Mouse (Mus musculus) liver (tissue): ENCODE measurements around the gene Dnah11.
"Not testable (repeated sequence)": the region's sequence is repeated elsewhere in the genome, so short reads cannot be mapped to it uniquely, and the experiment has no call there.

ENCODE experiments used
- DNase-seq: peaks from one replicate; pipeline ENCODE4 v3.0.0-alpha.2; 2020; ENCODE audit warnings: mixed read lengths

Gene Dnah11

DNA sequence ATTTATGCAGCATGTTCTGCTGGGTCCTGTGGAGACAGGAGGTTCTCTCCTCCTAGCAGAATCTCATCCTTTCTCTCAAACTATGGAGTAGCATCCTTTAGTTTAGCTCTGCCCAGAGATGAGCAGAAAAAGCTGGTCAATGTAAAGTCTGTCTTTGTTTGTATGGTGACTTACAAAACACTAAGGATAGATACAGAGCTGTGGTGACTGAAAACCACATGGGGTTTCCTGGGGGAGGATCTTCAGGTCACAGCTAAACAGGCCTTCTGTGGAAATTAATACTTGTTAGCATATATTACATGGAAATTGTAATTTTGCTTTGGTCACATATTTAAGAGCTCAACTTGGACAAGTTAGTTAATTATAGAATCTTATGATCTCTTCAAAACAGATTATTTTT is 239.6 kb downstream of the Dnah11 start:
- no peak for DNase-seq

DNA sequence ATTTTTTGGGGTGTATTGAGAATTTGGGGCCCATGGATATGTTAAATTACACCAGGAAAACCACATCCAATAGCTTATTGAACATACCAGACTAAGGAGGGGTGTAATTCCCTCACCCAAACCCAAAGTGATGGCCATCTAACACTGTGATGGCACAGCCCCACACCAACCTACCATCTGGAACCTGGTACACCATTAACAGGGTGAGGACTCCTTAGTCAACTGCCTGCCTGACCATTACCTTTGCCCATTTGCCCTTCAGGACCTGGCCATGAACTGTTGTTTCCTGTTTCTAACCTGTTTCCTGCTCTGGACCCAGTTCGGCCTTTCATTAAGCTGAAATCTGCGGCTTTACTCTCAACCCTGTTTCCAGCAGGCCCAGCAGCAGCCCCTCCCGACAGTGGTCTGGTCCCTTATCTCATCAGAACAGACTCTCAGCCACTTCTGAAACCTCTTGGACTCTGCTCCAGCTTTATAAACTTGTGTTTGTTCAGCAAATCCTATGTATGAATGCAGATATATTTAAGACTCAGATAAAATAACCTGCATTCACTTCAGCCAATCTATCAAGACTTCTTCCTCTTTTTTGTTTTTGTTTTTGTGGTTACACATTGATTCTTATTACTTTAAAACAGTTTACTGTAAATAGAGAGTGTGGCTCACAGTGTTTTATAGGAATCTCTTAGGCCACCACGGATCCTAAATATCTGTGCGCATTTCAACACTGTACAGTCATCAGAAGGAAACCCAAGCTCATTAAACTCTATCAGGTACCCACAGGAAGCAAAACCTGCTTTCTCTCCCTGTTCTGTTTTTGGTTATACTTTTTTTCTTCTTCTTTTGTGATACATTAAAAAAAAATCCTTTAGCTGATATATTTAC is 251.8 kb downstream of the Dnah11 start:
- DNase-seq = peak; percentile 21

DNA sequence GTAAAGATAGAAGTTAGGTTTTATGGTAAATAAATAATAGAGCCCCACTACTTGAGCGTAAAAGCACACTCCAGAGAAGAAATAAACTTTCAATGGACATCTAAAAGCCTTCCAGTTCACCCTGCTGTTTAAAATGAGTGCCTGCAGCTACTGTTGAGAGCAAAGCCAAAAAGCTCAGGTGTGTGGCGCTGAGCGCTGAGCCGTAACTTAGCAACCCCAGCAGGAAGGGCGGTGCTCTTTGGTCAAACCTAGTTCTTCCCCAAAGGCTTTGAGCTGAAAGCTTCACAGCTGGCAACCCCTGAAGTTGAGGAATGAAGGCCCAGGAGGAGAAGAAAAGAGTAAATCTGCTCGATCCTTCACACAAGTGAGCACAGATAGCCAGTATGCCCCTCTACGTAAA is 256.9 kb downstream of the Dnah11 start:
- DNase-seq = no peak

DNA sequence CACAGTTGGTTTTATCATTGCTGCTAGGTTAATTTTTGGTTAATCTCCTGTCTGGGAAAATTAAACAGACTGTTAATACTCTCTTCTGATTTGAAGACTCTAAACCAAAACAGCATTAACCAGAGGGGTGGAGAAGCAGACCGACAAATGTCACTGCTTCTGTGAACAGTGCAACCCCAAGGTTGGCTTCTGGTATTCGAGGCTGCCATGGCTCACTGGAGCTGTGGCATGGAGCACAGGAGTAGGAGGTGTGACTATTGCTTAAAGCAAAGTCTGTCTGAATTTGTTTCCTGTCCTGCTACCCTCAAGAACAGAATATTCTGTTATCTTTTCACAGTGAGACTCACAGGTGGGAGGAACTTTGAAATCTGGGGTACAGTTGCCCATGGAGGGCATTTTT is 260.6 kb downstream of the Dnah11 start:
- DNase-seq = no peak

DNA sequence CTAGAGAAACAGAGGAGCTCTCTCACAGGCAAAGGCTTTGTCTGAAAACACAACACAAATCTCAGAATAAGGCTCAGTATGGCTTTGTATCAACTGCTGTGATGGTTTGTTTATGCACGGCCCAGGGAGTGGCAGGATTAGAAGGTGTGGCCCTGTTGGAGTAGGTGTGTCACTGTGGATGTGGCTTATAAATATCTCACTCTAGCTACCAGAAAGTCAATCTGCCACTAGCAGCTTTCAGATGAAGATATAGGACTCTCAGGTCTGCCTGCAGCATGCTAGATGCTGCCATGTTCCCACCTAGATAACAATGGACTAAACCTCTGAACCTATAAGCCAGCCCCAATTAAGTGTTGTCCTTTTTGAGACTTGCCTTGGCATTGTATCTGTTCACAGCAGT is 266.8 kb downstream of the Dnah11 start:
- no peak for DNase-seq

DNA sequence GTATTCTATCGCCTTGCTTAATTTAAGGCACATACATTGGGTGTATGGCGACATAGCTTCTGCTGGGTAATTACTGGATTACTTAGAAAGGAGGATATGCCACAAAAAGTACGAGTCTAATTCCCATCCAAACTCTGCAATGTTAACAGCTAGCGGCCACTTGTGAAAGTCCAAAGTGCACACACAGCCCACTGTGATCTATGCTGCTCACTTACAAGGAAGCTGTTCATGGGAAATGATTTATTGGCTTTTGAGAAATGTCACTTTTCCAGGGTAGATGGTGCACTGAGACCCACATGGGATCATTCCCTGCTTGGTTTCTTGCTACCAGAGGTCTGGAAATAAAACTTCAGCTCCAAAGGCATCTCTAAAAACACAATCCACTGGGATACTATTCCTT is 269.1 kb downstream of the Dnah11 start:
- DNase-seq = no peak

DNA sequence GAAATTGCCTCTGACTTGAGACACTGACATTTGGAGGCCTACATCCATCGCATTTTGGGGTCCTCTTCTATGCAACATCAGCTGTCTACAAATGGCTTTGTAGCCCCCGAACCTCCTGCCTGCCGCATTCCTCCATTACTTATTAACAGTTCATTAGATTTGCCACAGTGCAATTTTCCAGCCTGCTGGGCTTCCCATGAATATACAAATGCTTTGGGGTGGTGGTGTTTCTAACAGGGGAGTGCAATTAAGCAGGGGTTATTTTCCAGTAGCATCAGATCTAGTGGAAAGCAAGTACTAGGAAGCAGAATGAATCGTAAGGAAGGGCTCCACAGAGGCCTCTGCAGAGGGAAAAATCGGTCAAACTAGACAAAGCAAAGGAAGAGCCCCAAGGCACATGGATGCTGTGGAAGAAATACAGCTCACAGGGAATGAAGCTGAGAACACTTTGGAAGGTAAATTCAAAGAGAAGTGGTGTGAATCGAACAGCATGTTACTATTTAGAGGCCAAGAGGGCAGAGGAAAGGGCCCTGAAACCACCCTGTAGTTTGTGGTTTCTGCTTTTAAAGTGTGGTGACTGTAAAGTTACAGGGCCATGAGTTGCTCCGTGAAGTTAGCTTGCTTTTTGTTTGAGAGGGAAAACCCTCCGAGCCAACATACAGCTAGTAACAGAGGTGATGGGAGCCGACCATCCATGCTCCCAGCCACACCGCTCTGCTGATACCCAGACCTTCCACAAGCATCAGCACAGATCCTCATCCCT is 282.8 kb downstream of the Dnah11 start:
- no peak for DNase-seq

DNA sequence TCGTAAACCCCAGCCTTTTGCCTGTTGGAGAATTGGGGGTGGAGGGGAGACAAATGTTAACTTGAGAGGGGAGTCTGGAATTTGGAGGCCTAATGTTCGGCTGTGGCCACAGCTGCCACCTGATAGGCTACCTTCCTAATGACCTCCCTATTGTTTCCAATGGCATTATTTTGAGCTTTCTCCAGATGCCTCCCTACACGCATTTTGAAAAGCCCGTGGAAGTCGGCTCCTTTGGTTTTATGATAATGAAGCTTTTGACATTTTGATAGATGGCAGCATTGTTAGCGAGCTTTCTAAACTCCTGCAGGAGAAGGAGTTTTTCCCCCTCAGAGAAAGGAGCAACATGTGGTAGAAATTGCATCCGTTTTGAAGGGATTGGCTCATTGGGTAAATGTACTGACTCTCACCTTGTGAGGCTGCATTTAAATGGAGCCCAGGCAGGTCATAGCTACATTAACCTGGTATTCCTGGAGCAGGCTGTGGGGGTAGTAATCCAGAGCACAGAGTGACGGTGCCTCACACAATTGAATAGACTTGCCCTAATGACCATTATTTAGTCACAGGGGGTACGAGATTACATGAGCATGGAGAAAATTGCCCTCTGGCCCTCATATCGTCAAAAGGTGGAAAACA is 284.1 kb downstream of the Dnah11 start:
- DNase-seq = no peak

DNA sequence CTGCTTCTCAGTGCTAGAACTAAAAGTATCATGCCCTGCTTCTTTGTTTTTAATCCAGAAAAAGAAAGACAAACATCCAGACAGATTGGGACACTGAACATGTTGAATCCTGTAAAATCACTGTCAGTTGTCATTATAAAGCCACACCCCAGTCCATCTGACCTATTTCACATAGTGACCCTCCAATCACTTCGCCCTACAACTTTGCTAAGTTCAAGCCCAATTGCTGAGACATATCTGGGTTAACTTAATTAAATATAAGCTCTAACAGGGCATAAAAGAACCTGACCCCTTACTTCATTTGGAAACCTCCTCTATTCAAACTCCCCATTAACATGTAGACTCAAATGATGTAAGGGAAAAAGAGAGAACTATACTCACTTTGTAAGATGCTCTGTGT is 287.4 kb downstream of the Dnah11 start:
- no peak for DNase-seq

DNA sequence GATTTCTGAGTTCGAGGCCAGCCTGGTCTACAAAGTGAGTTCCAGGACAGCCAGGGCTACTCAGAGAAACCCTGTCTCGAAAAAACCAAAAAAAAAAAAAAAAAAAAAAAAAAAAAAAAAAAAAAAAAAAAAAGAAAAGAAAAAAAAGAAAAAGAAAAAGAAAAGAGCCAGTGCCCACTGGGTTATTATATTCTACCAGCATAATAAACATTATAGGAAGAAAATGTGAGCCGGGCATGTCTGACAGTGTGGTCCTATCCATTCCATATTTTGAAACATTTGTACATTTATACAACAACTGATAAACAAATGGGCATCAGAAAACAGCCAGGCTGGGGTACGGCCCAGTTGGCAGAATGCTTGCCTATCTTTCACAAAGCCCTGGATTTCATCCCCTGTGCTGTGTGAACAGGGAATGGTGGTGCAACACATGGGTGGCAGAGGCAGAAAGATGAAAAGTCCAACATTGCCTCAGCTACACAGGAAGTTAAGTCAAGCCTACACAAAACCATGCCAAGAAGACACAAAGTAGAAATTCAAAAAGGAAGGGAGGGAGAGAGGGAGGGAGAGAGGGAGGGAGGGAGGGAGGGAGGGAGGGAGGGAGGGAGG is 293.5 kb downstream of the Dnah11 start:
- not testable (repeated sequence) for DNase-seq

DNA sequence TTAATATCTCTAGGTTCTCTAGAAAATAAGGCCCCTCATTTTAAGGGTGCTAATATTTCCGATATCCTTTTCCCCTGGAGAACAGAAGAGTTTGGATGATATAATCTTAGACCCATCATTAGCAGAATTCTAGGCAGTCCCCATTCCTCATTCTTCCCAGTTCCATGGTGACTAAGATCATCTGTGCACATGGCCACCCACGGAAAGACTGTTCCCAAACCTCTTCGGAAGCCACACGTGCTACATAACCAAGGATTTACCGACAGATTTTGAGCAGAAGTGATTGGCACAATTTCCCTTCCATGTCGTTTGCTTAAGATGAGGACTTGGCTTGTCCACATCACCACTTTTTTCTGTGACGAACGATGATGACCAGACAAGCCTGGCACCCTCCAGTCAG is 295.2 kb downstream of the Dnah11 start:
- DNase-seq = no peak

DNA sequence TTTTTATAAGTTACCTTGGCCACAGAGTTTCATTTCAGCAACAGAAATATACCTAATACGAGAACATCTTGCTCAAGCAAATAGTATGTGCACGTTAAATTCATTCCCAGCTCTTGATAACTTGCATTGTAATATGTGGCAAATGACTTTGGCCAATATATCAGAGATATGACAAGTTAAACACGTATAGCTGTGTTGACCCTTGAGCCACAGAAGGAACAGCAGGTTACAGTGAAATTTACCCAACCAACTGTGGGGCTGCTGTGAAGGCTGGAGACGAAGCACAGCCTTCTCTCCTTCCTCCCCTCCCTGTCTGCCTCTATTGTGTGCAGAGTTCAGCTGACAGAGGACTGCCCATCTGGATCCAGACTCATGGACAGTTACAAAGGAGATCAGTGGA is 297.5 kb downstream of the Dnah11 start:
- DNase-seq = not testable (repeated sequence)

DNA sequence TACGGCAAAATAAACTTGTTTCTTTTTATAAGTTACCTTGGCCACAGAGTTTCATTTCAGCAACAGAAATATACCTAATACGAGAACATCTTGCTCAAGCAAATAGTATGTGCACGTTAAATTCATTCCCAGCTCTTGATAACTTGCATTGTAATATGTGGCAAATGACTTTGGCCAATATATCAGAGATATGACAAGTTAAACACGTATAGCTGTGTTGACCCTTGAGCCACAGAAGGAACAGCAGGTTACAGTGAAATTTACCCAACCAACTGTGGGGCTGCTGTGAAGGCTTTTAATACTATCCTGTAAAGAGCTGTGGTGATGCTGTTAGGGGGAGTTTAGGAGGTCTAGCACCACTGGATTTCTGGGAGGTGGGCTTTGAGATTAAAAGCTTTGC is 298.0 kb downstream of the Dnah11 start:
- DNase-seq = not testable (repeated sequence)

DNA sequence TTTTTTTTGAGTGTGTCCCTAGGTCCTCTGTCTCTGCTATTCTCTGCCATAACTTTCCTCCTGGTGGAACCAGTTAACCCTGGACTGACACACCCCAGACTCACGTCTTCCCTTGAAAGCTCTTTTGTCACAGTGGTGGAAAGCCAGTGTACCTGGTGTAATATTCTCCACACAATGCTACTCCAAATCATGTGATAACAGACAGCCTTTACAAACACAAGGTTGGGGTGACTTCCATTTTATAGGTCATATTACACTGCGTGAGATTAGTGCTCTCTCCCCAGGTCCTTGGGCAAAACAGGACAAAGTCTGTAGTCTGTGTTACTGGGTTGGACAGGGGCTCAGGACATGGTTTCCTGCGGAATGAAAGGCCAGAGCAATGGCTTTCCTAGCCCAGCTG is 311.4 kb downstream of the Dnah11 start:
- DNase-seq = no peak

DNA sequence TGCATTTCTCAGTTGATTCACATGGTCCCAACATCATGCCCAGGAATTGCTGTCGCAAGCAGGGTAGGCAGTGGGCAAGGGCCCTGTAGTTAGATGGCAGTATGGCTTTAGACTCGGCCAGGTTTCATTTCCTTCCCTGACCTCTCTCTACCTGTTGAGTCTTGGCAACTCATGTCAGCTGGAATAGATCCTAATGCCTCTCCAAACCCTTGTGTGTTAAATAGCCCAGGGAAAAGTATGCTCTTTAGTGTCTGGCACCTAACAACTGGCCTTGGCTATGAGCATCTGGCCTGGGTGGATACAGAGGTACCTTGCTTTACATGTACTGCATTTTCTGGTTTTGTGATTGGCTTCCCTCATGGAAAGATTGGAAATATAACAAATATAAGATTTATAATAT is 314.2 kb downstream of the Dnah11 start:
- DNase-seq = no peak

DNA sequence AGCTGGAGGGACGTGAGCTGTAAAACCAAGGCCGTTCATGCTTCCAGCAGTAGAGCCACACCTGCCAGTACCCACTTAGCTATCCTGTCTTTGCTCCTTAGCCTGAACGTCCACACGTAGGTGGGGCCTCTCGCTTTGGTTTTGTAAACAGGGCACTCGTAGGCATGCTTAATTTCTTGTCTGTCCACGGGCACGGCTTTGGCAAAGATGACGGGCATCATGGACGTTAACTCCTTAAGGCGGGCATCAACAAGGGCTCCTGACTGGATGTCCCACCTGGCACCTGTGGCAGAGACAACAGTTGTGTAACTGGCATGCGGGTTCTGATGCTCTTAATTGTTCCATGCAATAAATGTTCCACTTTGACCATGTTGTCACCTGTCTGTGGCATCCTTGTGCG is 320.5 kb downstream of the Dnah11 start:
- no peak for DNase-seq

DNA sequence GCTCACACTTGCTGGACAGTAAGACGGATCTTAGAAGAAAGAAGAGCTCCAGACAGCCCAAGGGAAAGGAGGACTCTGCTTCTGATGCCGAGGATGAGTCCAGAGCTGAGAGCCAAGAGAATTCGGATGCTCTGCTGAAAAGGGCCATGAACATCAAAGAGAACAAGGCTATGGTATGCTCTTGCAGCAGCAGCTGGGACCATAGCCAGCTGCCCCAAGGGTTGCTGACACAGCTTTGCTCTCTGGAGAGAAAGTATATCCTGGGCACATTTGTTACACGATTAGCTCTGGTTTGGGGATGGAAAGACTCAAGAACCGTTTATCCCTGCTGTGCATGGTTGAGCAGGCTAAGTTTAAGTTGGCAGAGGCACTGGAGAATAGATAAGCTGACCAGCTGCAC is 326.6 kb downstream of the Dnah11 start:
- DNase-seq = no peak

DNA sequence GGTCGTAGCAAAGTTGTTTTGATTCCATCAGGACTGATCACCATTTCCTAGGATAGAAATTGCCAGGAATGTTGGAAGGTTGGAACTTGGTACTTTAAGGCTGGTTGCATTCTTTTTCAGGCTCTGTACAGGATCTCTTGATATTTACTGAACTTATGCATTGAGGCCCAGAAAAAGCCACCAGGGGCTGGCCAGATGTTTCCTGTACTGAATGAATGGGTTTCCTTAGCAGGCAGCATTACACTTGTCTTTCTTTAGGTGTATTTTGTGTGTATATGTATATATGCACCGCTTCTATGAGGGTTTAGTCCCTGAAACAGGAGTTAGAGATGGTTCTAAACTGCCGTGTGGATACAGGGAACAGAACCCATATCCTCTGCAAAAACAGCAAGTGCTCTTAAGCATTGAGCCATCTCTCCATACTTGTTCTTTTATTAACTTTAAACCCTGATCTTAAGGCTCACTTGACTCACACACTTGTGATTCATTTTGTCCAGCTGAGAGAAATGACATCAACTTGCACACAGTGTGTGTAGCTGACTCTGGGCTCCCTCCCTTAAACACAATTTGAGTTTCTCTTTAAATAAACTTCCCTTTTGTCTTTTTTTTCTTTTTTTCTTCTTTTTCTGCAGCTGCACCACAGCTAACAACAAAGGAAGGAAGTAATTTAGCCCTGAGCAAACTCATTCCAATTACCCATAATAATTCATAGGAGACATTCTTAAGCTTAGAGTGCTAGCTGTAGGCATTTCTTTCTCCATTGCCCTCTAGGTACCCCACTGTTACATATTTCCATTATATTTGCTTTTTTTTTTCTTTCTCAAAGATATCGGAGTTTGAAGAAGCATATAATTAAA is 330.9 kb downstream of the Dnah11 start:
- DNase-seq = no peak

DNA sequence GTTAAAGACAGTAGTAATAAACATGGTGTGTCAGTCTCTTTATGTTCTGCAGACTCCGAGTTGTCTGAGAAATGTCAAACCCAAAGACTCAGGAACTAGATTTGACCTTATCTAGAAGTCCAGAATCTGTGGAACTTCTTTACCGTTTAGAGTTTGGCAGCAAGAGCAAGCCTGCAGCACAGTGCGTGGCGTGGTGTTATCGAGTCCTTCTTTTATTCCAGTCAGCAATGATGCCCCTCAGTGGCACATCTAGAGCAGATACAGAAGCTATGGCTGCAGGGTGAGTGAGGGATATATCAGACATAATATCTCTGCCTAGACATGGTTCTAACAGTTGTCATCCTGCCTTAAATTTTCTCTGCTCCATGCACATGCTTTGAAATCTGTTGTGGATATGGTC is 336.2 kb downstream of the Dnah11 start:
- DNase-seq = no peak

DNA sequence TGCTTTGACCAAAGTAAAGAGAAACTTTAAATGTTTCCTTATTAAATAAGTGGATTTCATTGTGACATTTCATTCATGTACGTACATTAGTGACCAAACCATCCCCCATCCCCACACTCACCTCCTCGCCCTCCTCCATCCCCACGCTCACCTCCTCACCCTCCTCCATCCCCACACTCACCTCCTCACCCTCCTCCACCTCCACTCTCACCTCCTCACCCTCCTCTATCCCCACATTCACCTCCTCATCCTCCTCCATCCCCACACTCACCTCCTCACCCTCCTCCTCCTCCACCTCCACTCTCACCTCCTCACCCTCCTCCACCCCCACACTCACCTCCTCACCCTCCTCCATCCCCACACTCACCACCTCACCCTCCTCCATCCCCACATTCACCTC is 337.6 kb downstream of the Dnah11 start:
- no peak for DNase-seq

DNA sequence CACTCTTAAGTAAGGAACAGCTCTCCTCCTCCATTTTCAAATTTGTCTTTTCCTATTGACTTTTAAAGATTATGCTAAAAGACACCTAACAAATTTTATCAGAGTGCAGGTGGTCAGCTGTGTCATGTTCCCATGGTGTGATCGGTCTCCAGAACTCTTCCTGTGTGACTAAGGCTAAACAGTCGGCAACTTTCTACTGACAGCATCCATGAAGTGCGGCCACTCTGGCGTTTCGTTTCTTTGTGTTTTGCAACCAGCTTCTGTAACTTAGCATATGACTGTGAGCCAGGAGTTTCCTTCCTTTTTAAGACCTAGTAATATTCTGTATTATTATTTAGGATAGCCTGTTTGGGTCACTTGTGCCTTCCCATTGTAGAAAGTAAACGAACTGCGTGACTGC is 338.0 kb downstream of the Dnah11 start:
- no peak for DNase-seq

DNA sequence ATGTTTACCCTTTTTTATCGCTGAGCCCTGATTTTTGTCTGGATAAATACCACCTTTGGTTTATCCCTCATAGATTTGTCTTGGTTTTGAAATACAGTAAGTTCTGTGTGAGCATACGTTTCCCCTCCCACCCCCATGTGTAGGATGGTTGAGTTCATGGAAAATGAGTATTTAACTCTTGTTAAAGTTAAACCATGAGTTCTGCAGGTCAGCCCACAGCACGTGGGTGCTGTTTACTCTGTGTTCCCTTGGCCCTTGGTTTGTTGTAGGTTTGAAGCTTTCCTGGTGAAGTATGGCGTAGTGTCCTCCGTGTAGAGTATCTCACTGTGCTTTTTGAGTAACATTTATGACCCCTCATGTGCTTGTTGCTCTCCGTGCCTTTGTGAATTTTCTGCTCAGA is 341.0 kb downstream of the Dnah11 start:
- DNase-seq = no peak
